Mouse (Mus musculus): ENCODE results near the gene Abi2. TPM values are rescaled to one million over a fixed set of nuclear protein-coding genes. Genes with fewer than 3 reads are reported as not detected.

Gene Abi2
- 10 to 100 TPM; 10.8 to 10.9 TPM for total RNA-seq (2021)
- long read RNA-seq, experiment 1, full-length matches to known transcripts, result 2 of 8 reads
- long read RNA-seq, experiment 1, partial matches to known transcripts, result 0 of 8 reads
- long read RNA-seq, experiment 1, other reads (novel, unspliced or antisense), result 6 of 8 reads
- long read RNA-seq, experiment 2, partial matches to known transcripts, result 0 of 6 reads
- long read RNA-seq, experiment 2, other reads (novel, unspliced or antisense), result 4 of 6 reads

DNA sequence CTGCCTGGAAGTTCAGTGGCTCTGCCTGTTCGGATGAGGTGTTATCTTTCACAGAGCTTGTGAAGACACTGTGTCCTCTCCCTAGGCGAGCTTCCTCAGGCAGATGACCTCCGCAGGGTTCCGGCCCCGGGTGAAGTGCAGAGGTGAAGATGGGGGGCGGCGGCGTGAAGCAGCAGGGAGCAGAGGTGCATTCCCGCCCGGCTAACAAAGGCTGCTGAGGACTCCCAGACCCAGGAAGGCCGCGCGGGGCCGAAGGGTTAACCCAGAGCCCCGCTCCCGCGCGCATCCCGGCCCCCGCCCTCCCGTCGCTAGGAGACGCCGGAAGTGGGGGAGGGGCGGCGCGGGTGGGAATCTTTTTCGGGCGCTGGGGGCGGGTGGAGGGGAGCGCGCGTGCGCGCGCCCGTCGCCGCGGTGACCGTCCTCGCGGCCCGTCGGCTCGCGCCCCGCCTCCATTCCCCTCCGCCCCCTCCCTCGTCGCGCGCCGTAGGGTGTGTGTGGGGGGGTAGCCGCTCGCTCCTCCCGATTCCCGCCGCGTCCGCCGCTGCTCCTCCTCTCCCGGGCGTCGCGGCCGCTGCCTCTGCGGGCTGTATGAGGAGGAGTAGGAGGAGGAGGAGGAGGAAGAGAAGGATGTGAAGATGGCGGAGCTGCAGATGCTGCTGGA, at the start of gene Abi2:
Gene Abi2, plus strand, starts transcription at position 452 of the 661 bp plus-strand sequence.
- Histone ChIP-seq H3K27ac (peak within 1 kb of the TSS; percentile 90), H3K4me3 (peak within 1 kb of the TSS; percentile 83)
- no peak for TF ChIP-seq CTCF (IDR thresholded peaks at IDR 0.05)
- intact Hi-C loops (cut with DNase I), result loop anchor here (2.0 to 5.0 kb wide), 3 partner anchors 66 to 548 kb away; partner anchors contain the start of gene Cyp20a1
- peak; percentile 96 for DNase-seq

DNA sequence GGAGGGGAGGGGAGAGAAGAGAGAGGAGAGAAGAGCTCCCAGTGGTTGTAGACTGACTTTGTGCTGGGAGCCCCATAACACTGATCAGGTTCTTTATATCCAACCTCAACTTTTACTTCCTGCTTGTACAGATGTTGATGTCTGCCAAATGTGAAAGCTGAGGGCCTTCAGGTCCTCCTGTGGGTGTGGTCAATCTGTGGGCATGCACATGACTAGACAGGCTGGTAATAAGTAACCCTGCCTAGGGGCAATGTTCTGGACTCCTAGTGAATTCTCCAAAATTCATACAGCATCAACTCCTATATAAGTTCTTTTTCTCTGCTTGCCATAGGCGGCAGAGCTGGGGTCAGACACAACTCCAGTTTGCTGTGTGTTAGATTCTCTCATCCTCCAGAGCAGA, 47.8 kb upstream of the Abi2 start:
- no peak for TF ChIP-seq CTCF (IDR thresholded peaks at IDR 0.05)
- Histone ChIP-seq H3K27ac (no peak overlapping the region), H3K4me3 (no peak overlapping the region)
- DNase-seq, result no peak
- intact Hi-C loops (cut with DNase I), result no loop called here

DNA sequence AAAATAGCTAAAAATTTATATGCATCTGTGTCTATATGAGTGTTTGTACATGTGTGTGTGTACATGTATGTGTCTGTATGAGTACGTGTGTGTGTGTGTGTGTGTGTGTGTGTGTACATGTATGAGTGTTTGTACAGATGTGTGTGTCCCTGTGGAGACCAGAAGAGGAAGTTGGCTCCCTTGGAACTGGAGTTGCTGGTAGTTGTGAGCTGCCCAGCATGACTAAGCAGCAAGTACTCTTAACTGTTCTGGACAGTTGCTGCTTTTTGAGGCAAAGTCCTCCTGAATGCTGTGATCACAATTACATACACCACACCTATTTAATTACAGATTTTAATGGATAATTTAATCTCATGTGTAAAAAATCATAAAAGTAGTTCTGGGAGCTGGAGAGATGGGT, 32.9 kb upstream of the Abi2 start:
- no peak for TF ChIP-seq CTCF (IDR thresholded peaks at IDR 0.05)
- Histone ChIP-seq H3K4me3 (no peak overlapping the region), H3K27ac (no peak overlapping the region)
- intact Hi-C loops (cut with DNase I), result no loop called here
- DNase-seq, result no peak

DNA sequence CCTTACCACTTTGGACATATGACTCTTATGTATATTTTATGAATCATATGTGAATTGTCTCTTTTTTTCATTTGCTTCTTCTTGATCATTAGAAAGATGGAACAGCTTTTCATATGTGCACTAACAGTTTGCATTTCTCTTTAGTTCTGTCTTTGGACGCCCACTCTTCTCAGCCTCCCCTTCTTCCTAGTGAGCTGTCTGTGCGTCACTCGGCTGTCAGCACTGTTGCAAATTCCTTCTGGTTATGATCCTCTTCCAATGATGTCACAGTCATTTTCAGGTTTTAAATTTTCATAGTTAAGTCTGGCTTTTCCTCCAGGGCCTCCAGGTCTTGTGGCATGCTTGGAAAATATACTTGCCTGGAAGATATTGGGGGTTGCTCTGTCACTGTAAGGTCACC, 27.5 kb upstream of the Abi2 start:
- DNase-seq, result no peak
- no peak for TF ChIP-seq CTCF (IDR thresholded peaks at IDR 0.05)
- intact Hi-C loops (cut with DNase I), result no loop called here

DNA sequence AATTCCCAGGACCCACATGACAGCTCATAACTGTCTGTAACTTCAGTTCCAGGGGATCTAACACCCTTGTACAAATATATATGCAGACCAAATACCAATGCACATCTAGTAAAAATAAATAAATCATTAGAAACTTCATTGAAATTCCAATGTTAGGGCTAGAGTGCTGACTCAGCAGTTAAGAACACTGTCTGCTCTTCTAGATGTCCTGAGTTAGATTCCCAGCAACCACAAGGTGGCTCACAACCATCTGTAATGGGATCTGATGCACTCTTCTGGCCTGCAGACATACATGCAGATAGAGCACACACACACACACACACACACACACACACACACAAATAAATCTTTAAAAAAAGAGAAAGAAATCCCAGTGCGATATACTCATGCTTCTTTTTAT, 4.6 kb upstream of the Abi2 start:
- intact Hi-C loops (cut with DNase I), result loop anchor here (5.0 kb wide), 2 partner anchors 457 to 552 kb away; no protein-coding TSS in a partner anchor
- peak; percentile 24 for DNase-seq
- peak; percentile 52 for TF ChIP-seq CTCF (IDR thresholded peaks at IDR 0.05)
- Histone ChIP-seq H3K4me3 (no peak overlapping the region), H3K27ac (no peak overlapping the region)

More for the DNA sequence above, 27.5 kb upstream of the Abi2 start:
- Histone ChIP-seq H3K27ac (no peak overlapping the region), H3K4me3 (no peak overlapping the region)

DNA sequence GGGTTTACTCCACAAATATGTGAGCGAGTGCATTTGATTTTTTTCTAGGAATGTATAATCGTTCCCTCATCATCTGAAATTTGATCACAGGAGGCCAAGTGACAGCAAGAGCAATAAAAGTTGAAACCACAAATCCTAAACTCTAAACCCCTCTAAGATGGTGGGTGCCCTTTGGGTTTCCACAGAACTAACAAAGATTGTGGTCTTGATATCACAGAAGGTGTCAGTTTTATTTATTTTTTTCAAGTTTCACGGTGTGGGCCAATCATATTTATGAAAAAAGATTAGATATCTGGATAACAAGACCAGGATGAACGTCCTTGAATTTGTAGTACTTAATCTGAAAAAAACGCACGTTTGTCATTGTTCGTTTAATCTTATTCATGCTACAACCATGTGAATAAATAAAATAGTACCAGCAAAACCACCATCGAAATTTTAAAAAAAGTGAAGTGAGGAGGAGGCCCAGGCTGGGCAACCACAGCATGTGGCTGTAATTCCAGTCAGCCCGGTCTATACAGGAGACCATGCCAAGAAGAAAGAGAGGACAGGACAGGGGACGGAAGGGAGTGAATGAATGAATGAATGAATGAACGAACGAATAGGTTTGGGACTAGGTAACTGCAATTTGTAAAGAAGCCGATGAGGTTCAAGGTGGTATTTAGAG, 785 bp upstream of the Abi2 start:
- TF ChIP-seq CTCF (IDR thresholded peaks at IDR 0.05), result no peak
- Histone ChIP-seq H3K4me3 (peak overlapping the region; percentile 83), H3K27ac (peak overlapping the region; percentile 90)
- intact Hi-C loops (cut with DNase I), result loop anchor here (2.0 to 5.0 kb wide), 3 partner anchors 66 to 549 kb away; partner anchors contain the start of gene Cyp20a1
- no peak for DNase-seq

DNA sequence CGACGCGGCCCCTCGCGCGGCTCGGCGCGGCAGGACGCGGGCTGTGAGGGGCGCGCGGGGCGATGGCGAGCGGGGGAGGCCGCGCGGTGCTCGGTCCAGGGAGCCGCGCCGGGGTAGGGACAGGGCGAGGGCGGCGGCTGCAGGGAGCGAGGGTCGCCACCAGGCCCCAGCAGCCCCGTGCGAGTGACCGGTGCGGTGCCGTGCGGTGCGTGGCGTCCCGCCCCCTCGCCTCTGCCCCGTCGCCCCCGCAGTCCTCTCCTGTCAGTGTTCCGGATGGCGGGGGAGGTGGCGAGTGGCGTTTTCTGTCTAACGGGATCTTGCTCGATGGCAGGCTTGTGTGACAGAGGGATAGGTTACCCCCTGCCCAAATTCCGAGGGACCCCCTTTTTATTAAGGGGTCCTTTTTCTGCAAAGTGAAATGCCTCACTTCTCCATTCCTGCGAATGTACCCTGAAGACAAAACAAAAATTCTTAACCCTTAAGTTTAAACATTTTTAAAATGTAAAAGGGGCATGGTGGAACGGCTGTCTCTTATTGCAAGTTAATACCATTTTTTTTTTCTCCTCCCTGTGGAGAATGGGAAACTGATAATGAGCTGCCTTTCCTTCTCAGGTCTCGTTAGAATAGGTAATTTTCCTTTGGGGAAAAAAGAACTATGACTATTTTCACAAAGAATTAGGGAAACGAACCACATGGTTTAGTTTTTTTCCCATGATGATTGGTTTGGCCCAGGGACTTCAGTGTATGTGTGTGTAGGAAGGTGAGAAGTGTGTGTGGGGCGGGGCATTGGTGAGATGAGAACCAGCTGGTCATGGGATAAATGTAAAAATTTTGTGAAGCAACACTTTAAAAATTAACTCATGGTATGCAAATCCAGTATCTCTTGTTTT, 754 bp downstream of the Abi2 start:
- peak; percentile 52 for DNase-seq
- Histone ChIP-seq H3K27ac (peak overlapping the region; percentile 90), H3K4me3 (peak overlapping the region; percentile 83)
- no peak; the same call in 1 of the 2 replicates for TF ChIP-seq CTCF (IDR thresholded peaks at IDR 0.05)
- intact Hi-C loops (cut with DNase I), result loop anchor here (2.0 to 5.0 kb wide), 3 partner anchors 67 to 547 kb away; partner anchors contain the start of gene Cyp20a1

DNA sequence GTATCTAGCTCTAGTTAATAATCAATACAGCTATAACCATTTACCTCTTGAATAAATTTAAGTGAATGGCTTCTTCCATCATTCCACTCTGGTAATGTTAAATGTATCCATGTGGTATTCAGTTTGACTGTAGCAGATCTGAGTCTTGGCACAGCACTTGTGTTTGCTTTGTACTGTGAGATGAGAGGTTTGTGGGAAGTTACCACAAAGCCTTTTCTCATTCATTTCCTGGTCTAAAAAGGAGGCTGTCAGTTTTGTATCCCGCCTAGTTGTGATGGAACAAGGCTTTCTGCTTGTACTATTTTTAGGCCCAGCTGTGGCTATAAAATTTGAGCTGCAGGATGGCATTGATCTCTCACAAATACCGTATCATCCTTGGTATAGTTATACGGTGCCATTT, 7.3 kb downstream of the Abi2 start:
- no peak overlapping the region for H3K4me3 ChIP-seq
- intact Hi-C loops (cut with DNase I), result no loop called here
- H3K27ac ChIP-seq, result no peak overlapping the region
- no peak for DNase-seq
- TF ChIP-seq CTCF (IDR thresholded peaks at IDR 0.05), result no peak

DNA sequence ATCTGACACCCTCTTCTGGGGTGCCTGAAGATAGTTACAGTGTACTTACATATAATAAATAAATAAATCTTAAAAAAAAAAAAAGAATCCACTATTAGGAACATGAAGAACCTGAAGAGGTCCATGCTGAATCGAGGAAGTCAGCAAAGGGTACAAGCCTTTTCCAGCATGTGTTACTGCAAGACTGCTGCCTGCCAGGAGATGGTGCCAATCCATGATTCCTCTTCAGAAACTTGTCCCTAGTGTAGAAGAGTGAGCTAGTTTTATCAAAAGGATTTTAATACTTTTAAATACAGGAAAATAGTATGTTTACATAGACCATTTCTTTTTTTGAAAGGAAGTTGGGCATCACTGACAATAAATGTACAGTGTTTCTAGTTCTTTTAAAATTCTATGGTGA, 14.5 kb downstream of the Abi2 start:
- H3K27ac ChIP-seq, result no peak overlapping the region
- peak; percentile 37; the same call in 1 of the 2 replicates for TF ChIP-seq CTCF (IDR thresholded peaks at IDR 0.05)

DNA sequence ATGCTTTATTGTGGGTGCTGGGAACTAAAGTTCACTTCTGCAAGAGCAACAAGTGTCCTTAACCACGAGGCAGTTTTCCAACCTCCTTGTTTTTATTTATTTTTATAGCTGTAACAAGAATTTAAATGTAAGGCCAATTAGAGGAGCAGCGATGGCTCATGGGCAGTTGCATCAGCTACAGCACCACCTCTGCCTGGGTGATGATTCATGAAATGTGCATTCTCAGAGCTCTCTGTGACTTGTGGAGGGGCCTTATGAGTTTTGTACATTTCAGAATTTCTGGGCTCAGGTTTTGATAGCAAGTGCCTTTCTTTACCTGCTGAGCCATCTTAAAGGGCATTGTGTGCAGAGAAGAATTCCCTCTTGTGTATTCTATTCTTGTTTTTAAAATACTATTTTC, 18.9 kb downstream of the Abi2 start:
- Histone ChIP-seq H3K27ac (no peak overlapping the region), H3K4me3 (no peak overlapping the region)
- DNase-seq, result no peak
- intact Hi-C loops (cut with DNase I), result no loop called here
- TF ChIP-seq CTCF (IDR thresholded peaks at IDR 0.05), result no peak

More for the DNA sequence above, 14.5 kb downstream of the Abi2 start:
- H3K4me3 ChIP-seq, result no peak overlapping the region
- DNase-seq, result no peak
- intact Hi-C loops (cut with DNase I), result no loop called here

DNA sequence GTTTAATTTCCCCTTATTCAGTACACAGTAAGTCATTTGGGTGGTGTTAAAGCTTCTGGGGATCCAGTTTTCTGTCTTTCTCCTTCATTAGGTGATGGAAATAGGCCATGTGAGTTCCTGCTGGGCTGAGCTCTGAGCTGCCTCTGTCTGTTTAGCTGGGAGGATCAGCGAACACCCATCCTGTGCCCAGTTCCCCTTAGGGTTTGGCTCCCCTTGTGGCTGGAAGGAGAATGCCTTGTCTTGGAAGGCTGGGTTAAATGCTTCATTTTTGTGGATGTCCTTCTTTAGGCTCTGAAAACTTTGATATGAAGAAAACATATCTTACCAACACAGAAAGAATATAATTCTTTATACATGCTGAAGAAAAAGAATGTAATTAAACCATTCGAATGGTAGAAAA, 19.5 kb downstream of the Abi2 start:
- peak; percentile 25 for DNase-seq
- peak; percentile 73 for TF ChIP-seq CTCF (IDR thresholded peaks at IDR 0.05)
- Histone ChIP-seq H3K27ac (no peak overlapping the region), H3K4me3 (no peak overlapping the region)
- intact Hi-C loops (cut with DNase I), result no loop called here

DNA sequence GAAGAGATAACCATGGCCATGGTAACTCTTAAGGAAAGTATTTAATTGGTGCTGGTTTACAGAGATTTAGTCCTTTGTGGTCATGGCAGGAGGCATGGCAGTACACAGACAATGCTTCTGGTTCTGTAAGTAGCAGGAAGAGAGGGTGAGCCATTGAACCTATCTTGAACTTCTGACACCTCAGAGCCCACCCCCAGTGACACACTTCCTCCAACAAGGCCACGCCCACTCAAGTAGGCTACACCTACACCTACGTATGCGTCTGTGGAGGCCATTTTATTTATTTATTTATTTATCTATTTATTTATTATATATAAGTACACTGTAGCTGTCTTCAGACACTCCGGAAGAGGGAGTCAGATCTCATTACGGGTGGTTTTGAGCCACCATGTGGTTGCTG, 22.1 kb downstream of the Abi2 start:
- TF ChIP-seq CTCF (IDR thresholded peaks at IDR 0.05), result no peak
- Histone ChIP-seq H3K27ac (no peak overlapping the region), H3K4me3 (no peak overlapping the region)
- DNase-seq, result no peak
- intact Hi-C loops (cut with DNase I), result no loop called here
